Mouse (Mus musculus) neural tube, embryonic 13.5 days (tissue): ENCODE measurements around the gene Palm2. TPM values are rescaled to one million over a fixed set of nuclear protein-coding genes. Genes with fewer than 3 reads are reported as not detected.

Experiments
- ATAC-seq: fragments of 200-750 bp; cut with Nextera tagmentation; 2 replicates; pipeline ENCODE4 v1.8.0; 2017; ENCODE audit warnings: low read depth, mild to moderate bottlenecking, moderate TSS enrichment, moderate library complexity
- H3K27ac ChIP-seq: fragments of 300-500 bp; sonication (generic); replicated peaks from 2 replicates; pipeline ENCODE4 v1.5.1; 2015; ENCODE audit warnings: moderate library complexity, mild to moderate bottlenecking, inconsistent platforms
- H3K27me3 ChIP-seq: fragments of 300-500 bp; sonication (generic); 2 replicates; pipeline ENCODE4 v1.6.1; 2015; ENCODE audit warnings: mild to moderate bottlenecking, inconsistent platforms
- H3K36me3 ChIP-seq: fragments of 300-500 bp; sonication (generic); 2 replicates; pipeline ENCODE4 v1.6.1; 2015; ENCODE audit warnings: mild to moderate bottlenecking, inconsistent platforms
- H3K4me1 ChIP-seq: fragments of 300-500 bp; sonication (generic); replicated peaks from 2 replicates; pipeline ENCODE4 v1.6.1; 2015; ENCODE audit warnings: inconsistent platforms
- H3K4me2 ChIP-seq: fragments of 300-500 bp; sonication (generic); 2 replicates; pipeline ENCODE4 v1.6.1; 2015; ENCODE audit warnings: inconsistent platforms, mild to moderate bottlenecking, moderate library complexity
- H3K4me3 ChIP-seq: fragments of 300-500 bp; sonication (generic); 2 replicates; pipeline ENCODE4 v1.5.1; 2015; ENCODE audit warnings: mild to moderate bottlenecking, inconsistent platforms
- H3K9ac ChIP-seq: fragments of 300-500 bp; sonication (generic); 2 replicates; pipeline ENCODE4 v1.6.1; 2015; ENCODE audit warnings: moderate library complexity, mild to moderate bottlenecking, inconsistent platforms
- H3K9me3 ChIP-seq: fragments of 300-500 bp; sonication (generic); 2 replicates; pipeline ENCODE4 v1.6.1; 2016; ENCODE audit warnings: inconsistent platforms
- WGBS: fragments of 180-500 bp; shearing (Covaris S2); methylation state at CpG from one replicate; pipeline ENCODE4 v1.1.7; 2015; 5-methylcytosine and 5-hydroxymethylcytosine counted together
- polyA plus RNA-seq: library from polyadenylated mRNA; unstranded; fragments of >200 nt; fragmentation: Nextera tagmentation; extraction: Ambion mirVana; gene quantifications from 2 replicates; pipeline ENCODE4 v1.2.1, GENCODE M21; 2015

Palm2 gene
- polyA plus RNA-seq, 1 experiment from 2014 or later = 7.8 TPM

GRCm38 (mm10) chr4:57730801-57731598 is 297.0 kb downstream of the Palm2 start:
- 84% methylated on average over 11 of the region's 11 CpGs for WGBS
- H3K4me1 ChIP-seq = no peaks in the 10 kb centered on the region
- no peaks in the 10 kb centered on the region for H3K9me3 ChIP-seq
- no peaks in the 10 kb centered on the region for H3K27me3 ChIP-seq
- no peak overlapping the region for H3K9ac ChIP-seq
- H3K4me2 ChIP-seq = no peak overlapping the region
- no peak overlapping the region for H3K27ac ChIP-seq
- H3K4me3 ChIP-seq = no peak overlapping the region
- ATAC-seq = no peak
- no peaks in the 10 kb centered on the region for H3K36me3 ChIP-seq

GRCm38 (mm10) chr4:57732351-57732750 is 298.3 kb downstream of the Palm2 start:
- no peak overlapping the region for H3K4me2 ChIP-seq
- WGBS = 86% methylated on average over 5 of the region's 5 CpGs
- H3K4me3 ChIP-seq = no peak overlapping the region
- H3K27ac ChIP-seq = no peak overlapping the region
- ATAC-seq = no peak
- H3K36me3 ChIP-seq = no peaks in the 10 kb centered on the region
- no peaks in the 10 kb centered on the region for H3K27me3 ChIP-seq
- no peaks in the 10 kb centered on the region for H3K9me3 ChIP-seq
- no peaks in the 10 kb centered on the region for H3K4me1 ChIP-seq
- no peak overlapping the region for H3K9ac ChIP-seq

- 86% methylated on average over 3 of the region's 3 CpGs for WGBS
- Histone ChIP-seq H3K36me3 (no peaks in the 10 kb centered on the region), H3K4me2 (no peak overlapping the region), H3K27ac (no peak overlapping the region), H3K27me3 (no peaks in the 10 kb centered on the region), H3K9ac (no peak overlapping the region), H3K4me1 (no peaks in the 10 kb centered on the region), H3K9me3 (no peaks in the 10 kb centered on the region), H3K4me3 (no peak overlapping the region)
- ATAC-seq = no peak
Observed at GRCm38 (mm10) chr4:57733445-57733844, 299.4 kb downstream of the Palm2 start.

GRCm38 (mm10) chr4:57735426-57735825 is 301.4 kb downstream of the Palm2 start:
- H3K27ac ChIP-seq = no peak overlapping the region
- H3K4me3 ChIP-seq = no peak overlapping the region
- WGBS = 89% methylated on average over 5 of the region's 5 CpGs
- peaks cover 6% of the 10 kb centered on the region; the same call in 1 of the 2 replicates for H3K4me1 ChIP-seq
- no peaks in the 10 kb centered on the region for H3K9me3 ChIP-seq
- no peaks in the 10 kb centered on the region for H3K27me3 ChIP-seq
- ATAC-seq = no peak
- no peak overlapping the region for H3K4me2 ChIP-seq
- H3K36me3 ChIP-seq = no peaks in the 10 kb centered on the region
- no peak overlapping the region for H3K9ac ChIP-seq

GRCm38 (mm10) chr4:57738856-57739552 is 305.0 kb downstream of the Palm2 start:
- H3K9me3 ChIP-seq = no peaks in the 10 kb centered on the region
- H3K27me3 ChIP-seq = no peaks in the 10 kb centered on the region
- no peak for ATAC-seq
- no peaks in the 10 kb centered on the region for H3K36me3 ChIP-seq
- H3K9ac ChIP-seq = no peak overlapping the region
- no peak overlapping the region for H3K27ac ChIP-seq
- WGBS = 38% methylated on average over 8 of the region's 8 CpGs
- no peak overlapping the region for H3K4me3 ChIP-seq
- no peak overlapping the region for H3K4me2 ChIP-seq
- H3K4me1 ChIP-seq = peaks cover 6% of the 10 kb centered on the region; the same call in 1 of the 2 replicates

- Histone ChIP-seq H3K36me3 (no peaks in the 10 kb centered on the region), H3K4me2 (no peak overlapping the region), H3K4me1 (peaks cover 6% of the 10 kb centered on the region; the same call in 1 of the 2 replicates), H3K4me3 (no peak overlapping the region), H3K27ac (no peak overlapping the region), H3K27me3 (no peaks in the 10 kb centered on the region), H3K9me3 (no peaks in the 10 kb centered on the region), H3K9ac (no peak overlapping the region)
- 82% methylated on average over 11 of the region's 11 CpGs for WGBS
- ATAC-seq = no peak
Observed at GRCm38 (mm10) chr4:57743325-57743929, 309.4 kb downstream of the Palm2 start.

GRCm38 (mm10) chr4:57750651-57751050 is 316.6 kb downstream of the Palm2 start:
- H3K4me1 ChIP-seq = 0 out of 2 replicates have a peak, but pooled peaks cover 4% of the 10 kb centered on the region
- no peak overlapping the region for H3K4me2 ChIP-seq
- H3K27ac ChIP-seq = no peak overlapping the region
- no peaks in the 10 kb centered on the region for H3K9me3 ChIP-seq
- WGBS = 75% methylated on average over 4 of the region's 4 CpGs
- H3K4me3 ChIP-seq = no peak overlapping the region
- ATAC-seq = no peak
- H3K9ac ChIP-seq = no peak overlapping the region
- no peaks in the 10 kb centered on the region for H3K36me3 ChIP-seq
- no peaks in the 10 kb centered on the region for H3K27me3 ChIP-seq

GRCm38 (mm10) chr4:57751054-57751453 is 317.0 kb downstream of the Palm2 start:
- H3K27me3 ChIP-seq = no peaks in the 10 kb centered on the region
- H3K9ac ChIP-seq = no peak overlapping the region
- ATAC-seq = no peak
- H3K4me1 ChIP-seq = 0 out of 2 replicates have a peak, but pooled peaks cover 4% of the 10 kb centered on the region
- no peak overlapping the region for H3K4me3 ChIP-seq
- H3K27ac ChIP-seq = no peak overlapping the region
- 63% methylated on average over 4 of the region's 4 CpGs for WGBS
- no peaks in the 10 kb centered on the region for H3K36me3 ChIP-seq
- no peak overlapping the region for H3K4me2 ChIP-seq
- no peaks in the 10 kb centered on the region for H3K9me3 ChIP-seq

- no peaks in the 10 kb centered on the region for H3K9me3 ChIP-seq
- no peak for ATAC-seq
- H3K4me3 ChIP-seq = no peak overlapping the region
- no peak overlapping the region for H3K27ac ChIP-seq
- H3K36me3 ChIP-seq = no peaks in the 10 kb centered on the region
- 83% methylated on average over 11 of the region's 11 CpGs for WGBS
- H3K4me2 ChIP-seq = no peak overlapping the region
- H3K27me3 ChIP-seq = no peaks in the 10 kb centered on the region
- H3K4me1 ChIP-seq = 0 out of 2 replicates have a peak, but pooled peaks cover 4% of the 10 kb centered on the region
- H3K9ac ChIP-seq = no peak overlapping the region
Observed at GRCm38 (mm10) chr4:57751566-57751965, 317.5 kb downstream of the Palm2 start.

- H3K4me1 ChIP-seq = peaks cover 9% of the 10 kb centered on the region; the same call in 1 of the 2 replicates
- no peaks in the 10 kb centered on the region for H3K27me3 ChIP-seq
- no peak for ATAC-seq
- no peak overlapping the region for H3K4me3 ChIP-seq
- no peak overlapping the region for H3K4me2 ChIP-seq
- WGBS = 91% methylated on average over 11 of the region's 11 CpGs
- no peaks in the 10 kb centered on the region for H3K9me3 ChIP-seq
- no peak overlapping the region for H3K9ac ChIP-seq
- H3K27ac ChIP-seq = no peak overlapping the region
- no peaks in the 10 kb centered on the region for H3K36me3 ChIP-seq
Observed at GRCm38 (mm10) chr4:57755085-57755484, 321.0 kb downstream of the Palm2 start.

- H3K4me3 ChIP-seq = no peak overlapping the region
- no peak overlapping the region for H3K9ac ChIP-seq
- ATAC-seq = no peak
Observed at GRCm38 (mm10) chr4:57757997-57758396, 323.9 kb downstream of the Palm2 start.

More at GRCm38 (mm10) chr4:57757997-57758396, 323.9 kb downstream of the Palm2 start:
- Histone ChIP-seq H3K9me3 (no peaks in the 10 kb centered on the region), H3K27me3 (no peaks in the 10 kb centered on the region), H3K27ac (no peak overlapping the region; the same call in 1 of the 2 replicates), H3K4me1 (peaks cover 5% of the 10 kb centered on the region; the same call in 1 of the 2 replicates), H3K36me3 (no peaks in the 10 kb centered on the region), H3K4me2 (no peak overlapping the region)
- 50% methylated on average over 11 of the region's 11 CpGs for WGBS
